Mouse (Mus musculus): ENCODE data around the gene Grem1. TPM values are rescaled to one million over a fixed set of nuclear protein-coding genes. Genes with fewer than 3 reads are reported as not detected.

Grem1 gene
- polyA plus RNA-seq, 1 experiment from 2014 or later, result 0.38 TPM

DNA sequence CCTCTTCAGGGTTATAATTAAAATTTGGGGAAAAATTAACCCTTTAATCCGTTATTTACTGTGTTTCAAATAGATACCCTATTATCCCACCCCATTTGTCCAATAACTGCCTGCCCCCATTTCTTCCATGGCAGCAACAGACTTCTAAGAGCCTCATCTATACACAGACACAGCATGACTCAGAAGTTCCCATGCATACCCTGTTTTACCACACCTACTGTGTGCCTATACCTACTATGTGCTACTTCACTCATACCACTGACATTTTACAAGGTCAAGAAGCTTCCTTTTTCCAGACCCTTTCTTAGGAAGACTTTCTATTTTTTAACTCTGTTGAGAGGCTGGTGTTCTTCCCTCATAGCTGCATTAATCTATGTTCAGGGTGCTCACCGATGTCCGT, 35.1 kb upstream of the Grem1 start:
- Histone ChIP-seq H3K9ac (ENCODE audit: low read depth, low read length) (no peak overlapping the region), H3K4me3 (ENCODE audit: low read depth, low read length) (no peak overlapping the region), H3K27me3 (replicated peaks; ENCODE audit: control insufficient read depth, insufficient read depth, low read length) (no peaks in the 10 kb centered on the region), H3K4me1 (replicated peaks; ENCODE audit: control insufficient read depth, insufficient read depth, low read length) (no peaks in the 10 kb centered on the region), H3K36me3 (ENCODE audit: control insufficient read depth, insufficient read depth, low read length) (no peaks in the 10 kb centered on the region), H3K4me2 (no peak overlapping the region), H3K9me3 (ENCODE audit: control insufficient read depth, low read length) (no peaks in the 10 kb centered on the region), H3K27ac (ENCODE audit: low read depth, low read length) (no peak overlapping the region)
- ATAC-seq (replicated peaks; ENCODE audit: low FRiP score) (no peak), DNase-seq (ENCODE audit: low spot score) (no peak)
- WGBS, result 80% methylated on average over 3 of the region's 3 CpGs

DNA sequence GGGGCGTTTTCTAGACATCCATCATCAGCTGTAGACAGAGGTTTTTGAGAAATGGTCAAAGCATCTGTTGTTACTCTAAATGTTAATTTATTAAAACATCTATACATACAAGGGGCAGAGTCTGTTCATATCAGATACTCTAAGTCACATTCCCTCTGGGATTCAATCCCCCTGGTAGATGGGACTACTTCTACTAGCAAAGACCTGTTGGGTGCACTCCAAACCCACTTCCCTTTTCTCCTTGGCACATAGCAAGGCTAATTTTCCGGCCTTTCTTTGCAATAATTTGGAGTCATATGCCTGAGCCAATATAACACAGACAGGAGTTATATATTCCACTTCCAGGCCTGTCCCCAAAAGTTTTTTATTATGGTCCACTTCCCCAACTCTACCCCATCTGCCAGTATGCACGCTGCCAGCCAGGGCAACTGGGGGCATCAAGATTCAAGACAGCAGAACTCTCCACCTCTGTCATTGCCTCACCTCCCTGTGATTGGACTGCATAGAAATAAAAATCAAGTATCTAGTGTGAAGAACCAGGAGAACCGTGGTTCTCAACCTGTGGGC, 30.5 kb upstream of the Grem1 start:
- Histone ChIP-seq H3K4me2 (no peak overlapping the region), H3K36me3 (ENCODE audit: control insufficient read depth, insufficient read depth, low read length) (no peaks in the 10 kb centered on the region), H3K9ac (ENCODE audit: low read depth, low read length) (no peak overlapping the region), H3K27me3 (replicated peaks; ENCODE audit: control insufficient read depth, insufficient read depth, low read length) (no peaks in the 10 kb centered on the region), H3K4me3 (ENCODE audit: low read depth, low read length) (no peak overlapping the region), H3K9me3 (ENCODE audit: control insufficient read depth, low read length) (no peaks in the 10 kb centered on the region), H3K27ac (ENCODE audit: low read depth, low read length) (no peak overlapping the region), H3K4me1 (replicated peaks; ENCODE audit: control insufficient read depth, insufficient read depth, low read length) (no peaks in the 10 kb centered on the region)
- ATAC-seq (replicated peaks; ENCODE audit: low FRiP score) (no peak), DNase-seq (ENCODE audit: low spot score) (no peak)
- WGBS, result 81% methylated on average over 4 of the region's 4 CpGs

DNA sequence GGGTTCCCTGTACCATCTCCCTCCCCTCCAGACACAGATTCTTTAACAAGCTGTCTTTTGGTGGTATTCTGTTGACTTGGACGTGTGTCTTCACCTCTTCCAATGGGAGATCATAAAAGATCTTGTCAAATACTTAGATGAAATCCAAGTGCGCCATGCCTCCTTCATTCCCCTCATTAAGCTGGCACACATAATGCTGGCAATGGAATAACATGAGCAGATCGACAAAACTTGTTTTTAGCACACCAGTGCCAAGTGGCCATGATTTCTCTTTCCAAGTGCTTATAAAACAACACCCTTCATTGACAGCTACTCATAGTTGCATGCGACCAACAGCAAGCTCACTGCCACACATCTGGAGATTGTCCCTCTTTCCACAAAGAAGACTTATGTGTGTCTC, 29.4 kb upstream of the Grem1 start:
- no peak overlapping the region for H3K4me3 ChIP-seq (ENCODE audit: low read depth, low read length)
- H3K27ac ChIP-seq (ENCODE audit: low read depth, low read length), result no peak overlapping the region
- H3K27me3 ChIP-seq (replicated peaks; ENCODE audit: control insufficient read depth, insufficient read depth, low read length), result no peaks in the 10 kb centered on the region
- no peak overlapping the region for H3K4me2 ChIP-seq
- 80% methylated on average over 4 of the region's 4 CpGs for WGBS
- DNase-seq (ENCODE audit: low spot score) (no peak), ATAC-seq (replicated peaks; ENCODE audit: low FRiP score) (no peak)
- H3K36me3 ChIP-seq (ENCODE audit: control insufficient read depth, insufficient read depth, low read length), result no peaks in the 10 kb centered on the region
- no peak overlapping the region for H3K9ac ChIP-seq (ENCODE audit: low read depth, low read length)
- no peaks in the 10 kb centered on the region for H3K9me3 ChIP-seq (ENCODE audit: control insufficient read depth, low read length)
- H3K4me1 ChIP-seq (replicated peaks; ENCODE audit: control insufficient read depth, insufficient read depth, low read length), result no peaks in the 10 kb centered on the region

DNA sequence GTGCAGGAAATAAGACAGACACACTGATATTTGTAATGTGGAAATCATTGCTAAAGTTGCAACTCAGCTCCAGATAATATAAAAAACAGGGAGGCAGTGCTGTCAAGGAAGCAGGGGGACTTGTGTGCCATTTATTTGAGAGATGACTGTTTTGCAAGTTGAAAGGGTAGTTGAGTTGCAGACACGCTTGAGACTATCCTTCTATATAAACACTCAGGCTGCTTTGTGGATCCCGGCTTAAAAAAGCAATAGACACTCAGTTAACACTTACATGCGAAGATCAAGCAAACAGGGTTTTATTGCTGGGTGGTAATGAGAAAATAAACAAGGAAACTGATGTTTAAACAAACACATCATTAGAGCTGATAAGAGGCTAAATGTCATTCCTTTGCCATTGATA, 26.4 kb upstream of the Grem1 start:
- no peaks in the 10 kb centered on the region for H3K4me1 ChIP-seq (replicated peaks; ENCODE audit: control insufficient read depth, insufficient read depth, low read length)
- no peak overlapping the region for H3K4me2 ChIP-seq
- no peak overlapping the region for H3K4me3 ChIP-seq (ENCODE audit: low read depth, low read length)
- ATAC-seq (replicated peaks; ENCODE audit: low FRiP score) (no peak), DNase-seq (ENCODE audit: low spot score) (no peak)
- no peaks in the 10 kb centered on the region for H3K9me3 ChIP-seq (ENCODE audit: control insufficient read depth, low read length)
- H3K27me3 ChIP-seq (replicated peaks; ENCODE audit: control insufficient read depth, insufficient read depth, low read length), result no peaks in the 10 kb centered on the region
- WGBS, result 37% methylated on average over 3 of the region's 3 CpGs
- no peak overlapping the region for H3K27ac ChIP-seq (ENCODE audit: low read depth, low read length)
- H3K36me3 ChIP-seq (ENCODE audit: control insufficient read depth, insufficient read depth, low read length), result no peaks in the 10 kb centered on the region
- H3K9ac ChIP-seq (ENCODE audit: low read depth, low read length), result no peak overlapping the region

DNA sequence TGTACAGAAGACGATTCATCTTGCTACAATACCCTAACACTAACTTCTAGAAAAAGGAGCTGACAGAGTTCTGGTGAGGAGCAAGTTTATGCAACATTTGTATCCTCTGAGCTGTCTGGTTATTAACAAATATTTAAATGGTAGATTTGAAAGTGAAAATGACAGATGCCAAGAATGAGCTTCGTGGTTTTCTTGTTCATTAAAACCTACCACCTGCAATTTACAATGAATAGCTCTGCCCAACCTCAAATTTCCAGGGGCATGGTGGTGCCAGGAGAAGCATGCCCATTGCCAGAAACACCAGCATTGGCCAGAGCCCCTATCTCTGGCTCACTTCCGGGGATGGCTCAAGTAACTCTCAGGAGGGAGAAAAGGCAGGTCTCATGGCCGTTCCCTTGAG, 23.1 kb upstream of the Grem1 start:
- Histone ChIP-seq H3K27me3 (replicated peaks; ENCODE audit: control insufficient read depth, insufficient read depth, low read length) (no peaks in the 10 kb centered on the region), H3K4me3 (ENCODE audit: low read depth, low read length) (no peak overlapping the region), H3K9me3 (ENCODE audit: control insufficient read depth, low read length) (no peaks in the 10 kb centered on the region), H3K9ac (ENCODE audit: low read depth, low read length) (no peak overlapping the region), H3K4me1 (replicated peaks; ENCODE audit: control insufficient read depth, insufficient read depth, low read length) (no peaks in the 10 kb centered on the region), H3K4me2 (no peak overlapping the region), H3K27ac (ENCODE audit: low read depth, low read length) (no peak overlapping the region), H3K36me3 (ENCODE audit: control insufficient read depth, insufficient read depth, low read length) (no peaks in the 10 kb centered on the region)
- DNase-seq (ENCODE audit: low spot score), result no peak
- 74% methylated on average over 4 of the region's 4 CpGs for WGBS
- ATAC-seq (replicated peaks; ENCODE audit: low FRiP score), result no peak

- Histone ChIP-seq H3K9ac (ENCODE audit: low read depth, low read length) (no peak overlapping the region), H3K4me1 (replicated peaks; ENCODE audit: control insufficient read depth, insufficient read depth, low read length) (no peaks in the 10 kb centered on the region), H3K27me3 (replicated peaks; ENCODE audit: control insufficient read depth, insufficient read depth, low read length) (no peaks in the 10 kb centered on the region), H3K36me3 (ENCODE audit: control insufficient read depth, insufficient read depth, low read length) (no peaks in the 10 kb centered on the region), H3K27ac (ENCODE audit: low read depth, low read length) (no peak overlapping the region), H3K9me3 (ENCODE audit: control insufficient read depth, low read length) (no peaks in the 10 kb centered on the region), H3K4me3 (ENCODE audit: low read depth, low read length) (no peak overlapping the region), H3K4me2 (no peak overlapping the region)
- ATAC-seq (replicated peaks; ENCODE audit: low FRiP score) (no peak), DNase-seq (ENCODE audit: low spot score) (no peak)
- WGBS, result 79% methylated on average over 5 of the region's 5 CpGs
Measured at GRCm38 (mm10) chr2:113781107-113781506, 22.7 kb upstream of the Grem1 start.

DNA sequence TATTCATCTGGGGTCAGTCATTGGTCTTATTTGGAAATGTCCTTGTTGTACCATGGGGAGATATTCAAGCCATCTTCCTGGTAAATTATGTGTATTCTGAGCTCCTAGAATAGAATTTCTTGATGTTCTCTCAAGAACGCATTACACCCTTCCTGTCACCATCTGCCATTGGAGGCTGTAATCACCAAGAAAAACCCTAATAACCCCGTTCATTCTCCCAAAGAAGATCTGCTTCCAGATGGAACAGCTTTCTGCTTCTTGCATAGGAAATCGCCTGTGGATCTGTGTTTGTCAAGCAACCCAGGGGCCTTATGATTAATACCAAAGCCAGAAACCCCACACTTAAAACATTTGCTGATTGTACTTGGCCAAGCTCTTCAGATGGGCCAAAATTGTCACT, 20.9 kb upstream of the Grem1 start:
- 67% methylated on average over 3 of the region's 3 CpGs for WGBS
- H3K4me1 ChIP-seq (replicated peaks; ENCODE audit: control insufficient read depth, insufficient read depth, low read length), result no peaks in the 10 kb centered on the region
- H3K4me3 ChIP-seq (ENCODE audit: low read depth, low read length), result no peak overlapping the region
- DNase-seq (ENCODE audit: low spot score) (no peak), ATAC-seq (replicated peaks; ENCODE audit: low FRiP score) (no peak)
- no peaks in the 10 kb centered on the region for H3K9me3 ChIP-seq (ENCODE audit: control insufficient read depth, low read length)
- no peaks in the 10 kb centered on the region for H3K36me3 ChIP-seq (ENCODE audit: control insufficient read depth, insufficient read depth, low read length)
- H3K27me3 ChIP-seq (replicated peaks; ENCODE audit: control insufficient read depth, insufficient read depth, low read length), result no peaks in the 10 kb centered on the region
- no peak overlapping the region for H3K4me2 ChIP-seq
- H3K27ac ChIP-seq (ENCODE audit: low read depth, low read length), result no peak overlapping the region
- H3K9ac ChIP-seq (ENCODE audit: low read depth, low read length), result no peak overlapping the region

DNA sequence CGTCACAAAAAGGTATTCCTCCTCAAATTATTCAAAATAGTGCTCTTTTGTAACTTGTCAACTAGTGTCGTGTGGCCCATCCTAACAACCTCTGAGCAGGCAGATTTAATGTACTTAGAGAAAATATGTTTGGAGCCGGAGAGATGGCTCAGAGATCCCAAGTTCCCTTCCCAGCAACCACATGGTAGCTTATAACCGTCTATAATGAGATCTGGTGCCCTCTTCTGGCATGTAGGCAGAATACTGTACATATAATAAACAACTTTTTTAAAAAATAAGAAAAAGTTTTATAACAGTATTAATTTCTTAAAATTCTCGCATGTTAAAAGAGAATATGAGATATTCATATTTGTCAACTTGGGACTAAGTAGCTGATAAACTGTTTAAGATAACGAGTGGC, 19.6 kb upstream of the Grem1 start:
- Histone ChIP-seq H3K4me2 (no peak overlapping the region), H3K27me3 (replicated peaks; ENCODE audit: control insufficient read depth, insufficient read depth, low read length) (no peaks in the 10 kb centered on the region), H3K27ac (ENCODE audit: low read depth, low read length) (no peak overlapping the region), H3K9ac (ENCODE audit: low read depth, low read length) (no peak overlapping the region), H3K36me3 (ENCODE audit: control insufficient read depth, insufficient read depth, low read length) (no peaks in the 10 kb centered on the region), H3K4me3 (ENCODE audit: low read depth, low read length) (no peak overlapping the region), H3K4me1 (replicated peaks; ENCODE audit: control insufficient read depth, insufficient read depth, low read length) (no peaks in the 10 kb centered on the region), H3K9me3 (ENCODE audit: control insufficient read depth, low read length) (no peaks in the 10 kb centered on the region)
- 65% methylated on average over 6 of the region's 6 CpGs for WGBS
- no peak for ATAC-seq (replicated peaks; ENCODE audit: low FRiP score)
- no peak for DNase-seq (ENCODE audit: low spot score)

- Histone ChIP-seq H3K4me2 (no peak overlapping the region), H3K27ac (ENCODE audit: low read depth, low read length) (no peak overlapping the region), H3K4me3 (ENCODE audit: low read depth, low read length) (no peak overlapping the region), H3K36me3 (ENCODE audit: control insufficient read depth, insufficient read depth, low read length) (no peaks in the 10 kb centered on the region), H3K9ac (ENCODE audit: low read depth, low read length) (no peak overlapping the region), H3K4me1 (replicated peaks; ENCODE audit: control insufficient read depth, insufficient read depth, low read length) (no peaks in the 10 kb centered on the region), H3K27me3 (replicated peaks; ENCODE audit: control insufficient read depth, insufficient read depth, low read length) (no peaks in the 10 kb centered on the region), H3K9me3 (ENCODE audit: control insufficient read depth, low read length) (no peaks in the 10 kb centered on the region)
- no peak for ATAC-seq (replicated peaks; ENCODE audit: low FRiP score)
- no peak for DNase-seq (ENCODE audit: low spot score)
- WGBS, result 76% methylated on average over 3 of the region's 3 CpGs
Measured at GRCm38 (mm10) chr2:113776297-113776696, 17.9 kb upstream of the Grem1 start.
